Mouse (Mus musculus) G1E (cell line): ENCODE results near the gene Prkar1b. TPM values are rescaled to one million over a fixed set of nuclear protein-coding genes. Genes with fewer than 3 reads are reported as not detected.

Experiments used
- ATAC-seq: 2 replicates; pipeline ENCODE4 v1.8.0; 2016; ENCODE audit warnings: mild to moderate bottlenecking; ENCODE audit not compliant: insufficient number of reproducible peaks, poor library complexity, low FRiP score, severe bottlenecking; ENCODE audit errors: extremely low read depth
- DNase-seq: peaks from one replicate; pipeline ENCODE4 v3.0.0; 2012; ENCODE audit warnings: low spot score
- H3K27me3 ChIP-seq: 2 replicates; pipeline ENCODE4 v1.6.1; 2012; ENCODE audit warnings: mild to moderate bottlenecking, low read length, inconsistent platforms; ENCODE audit not compliant: insufficient read depth
- H3K36me3 ChIP-seq: replicated peaks from 2 replicates; pipeline ENCODE3; 2012; ENCODE audit warnings: mild to moderate bottlenecking, inconsistent platforms
- H3K4me1 ChIP-seq: 2 replicates; pipeline ENCODE4 v1.6.1; 2012; ENCODE audit warnings: low read depth, low read length, inconsistent platforms, mixed read lengths; ENCODE audit not compliant: insufficient read depth
- H3K4me3 ChIP-seq: 2 replicates; pipeline ENCODE4 v1.5.1; 2012; ENCODE audit warnings: low read depth, mild to moderate bottlenecking, inconsistent platforms, low read length, moderate library complexity, mixed read lengths
- H3K9me3 ChIP-seq: replicated peaks from 2 replicates; pipeline ENCODE4 v1.6.1; 2012; ENCODE audit warnings: inconsistent platforms
- CTCF ChIP-seq: IDR thresholded peaks from 2 replicates; pipeline ENCODE4 v1.5.1; 2012; ENCODE audit warnings: low read depth, low read length, inconsistent platforms, mixed read lengths
- GATA1 ChIP-seq: IDR thresholded peaks from 2 replicates; pipeline ENCODE4 v1.6.1; 2012; ENCODE audit warnings: borderline replicate concordance, low read length, inconsistent platforms, mixed read lengths
- GATA2 ChIP-seq: IDR thresholded peaks from 2 replicates; pipeline ENCODE4 v1.6.1; 2012; ENCODE audit warnings: low read depth, low read length, inconsistent platforms, borderline replicate concordance
- POLR2AphosphoS5 ChIP-seq: IDR thresholded peaks from 2 replicates; pipeline ENCODE4 v1.6.1; 2012; ENCODE audit warnings: low read depth, low read length, inconsistent platforms; ENCODE audit not compliant: insufficient replicate concordance
- TAL1 ChIP-seq: conservative IDR thresholded peaks from 2 replicates; pipeline ENCODE4 v1.6.1; 2012; ENCODE audit warnings: low read depth, low read length, inconsistent platforms, mixed read lengths
- polyA plus RNA-seq: library from polyadenylated mRNA; stranded (reverse); fragments of >175 nt; gene quantifications from 2 replicates; pipeline ENCODE4 v1.2.3, GENCODE M21; 2012
- total RNA-seq, 2 experiments: library from RNA; stranded (forward) in 1 of 2; stranded (reverse) in 1 of 2; fragments of 200-1000 nt in 1 of 2; fragments of >200 nt in 1 of 2; fragmentation: Nextera tagmentation in 1 of 2; gene quantifications; 2 replicates each; pipeline ENCODE4 v1.2.3; 2014 to 2017

Prkar1b gene
- total and polyA plus RNA-seq, 3 experiments = 1.3 TPM; not detected in 2

GRCm38 (mm10) chr5:139129572-139130151, 20.1 kb downstream of the Prkar1b start:
- no peak overlapping the region for H3K4me3 ChIP-seq
- H3K9me3 ChIP-seq = no peaks in the 10 kb centered on the region
- H3K36me3 ChIP-seq = no peaks in the 10 kb centered on the region
- H3K27me3 ChIP-seq = peaks cover 12% of the 10 kb centered on the region; the same call in 1 of the 2 replicates
- DNase-seq = no peak
- no peak for ATAC-seq
- H3K4me1 ChIP-seq = no peaks in the 10 kb centered on the region
- TF ChIP-seq CTCF (no peak), POLR2AphosphoS5 (no peak), GATA2 (no peak), TAL1 (no peak), GATA1 (no peak)

- no peaks in the 10 kb centered on the region for H3K4me1 ChIP-seq
- H3K36me3 ChIP-seq = no peaks in the 10 kb centered on the region
- no peak overlapping the region for H3K4me3 ChIP-seq
- ATAC-seq = no peak
- no peak for DNase-seq
- TF ChIP-seq TAL1 (no peak), GATA1 (no peak), POLR2AphosphoS5 (no peak), CTCF (no peak), GATA2 (no peak)
- no peaks in the 10 kb centered on the region for H3K9me3 ChIP-seq
- H3K27me3 ChIP-seq = peaks cover 12% of the 10 kb centered on the region; the same call in 1 of the 2 replicates
These were observed 20.7 kb downstream of the Prkar1b start for GRCm38 (mm10) chr5:139129078-139129477.

- TF ChIP-seq GATA1 (no peak), POLR2AphosphoS5 (no peak), GATA2 (no peak), TAL1 (no peak), CTCF (no peak)
- Histone ChIP-seq H3K4me1 (no peaks in the 10 kb centered on the region), H3K4me3 (no peak overlapping the region), H3K36me3 (no peaks in the 10 kb centered on the region), H3K27me3 (peaks cover 12% of the 10 kb centered on the region; the same call in 1 of the 2 replicates), H3K9me3 (no peaks in the 10 kb centered on the region)
- no peak for ATAC-seq
- DNase-seq = no peak
These were observed 21.2 kb downstream of the Prkar1b start for GRCm38 (mm10) chr5:139128476-139129065.

GRCm38 (mm10) chr5:139125717-139126116, 24.1 kb downstream of the Prkar1b start:
- DNase-seq = no peak
- Histone ChIP-seq H3K4me1 (no peaks in the 10 kb centered on the region), H3K9me3 (no peaks in the 10 kb centered on the region), H3K27me3 (peaks cover 12% of the 10 kb centered on the region; the same call in 1 of the 2 replicates), H3K36me3 (no peaks in the 10 kb centered on the region), H3K4me3 (no peak overlapping the region)
- no peak for TF ChIP-seq GATA2
- no peak for TF ChIP-seq GATA1
- no peak for ATAC-seq

GRCm38 (mm10) chr5:139118961-139119276, 30.9 kb downstream of the Prkar1b start:
- no peak for ATAC-seq
- DNase-seq = no peak
- Histone ChIP-seq H3K4me1 (no peaks in the 10 kb centered on the region), H3K36me3 (no peaks in the 10 kb centered on the region), H3K27me3 (peaks cover 11% of the 10 kb centered on the region), H3K9me3 (no peaks in the 10 kb centered on the region), H3K4me3 (no peak overlapping the region)
- TF ChIP-seq GATA2 = no peak
- no peak for TF ChIP-seq GATA1
- TF ChIP-seq TAL1 = no peak
- no peak for TF ChIP-seq CTCF
- TF ChIP-seq POLR2AphosphoS5 = no peak

- H3K4me1 ChIP-seq = no peaks in the 10 kb centered on the region
- no peak for ATAC-seq
- H3K27me3 ChIP-seq = peaks cover 15% of the 10 kb centered on the region
- DNase-seq = no peak
- TF ChIP-seq CTCF (no peak), GATA1 (no peak), GATA2 (no peak), TAL1 (no peak), POLR2AphosphoS5 (no peak)
- no peaks in the 10 kb centered on the region for H3K9me3 ChIP-seq
- no peaks in the 10 kb centered on the region for H3K36me3 ChIP-seq
- no peak overlapping the region for H3K4me3 ChIP-seq
These were observed 31.5 kb downstream of the Prkar1b start for GRCm38 (mm10) chr5:139118139-139118960.
